Mouse (Mus musculus): ENCODE data around the gene Mybph. TPM values are rescaled to one million over a fixed set of nuclear protein-coding genes. Genes with fewer than 3 reads are reported as not detected.

The Mybph gene
- polyA plus RNA-seq, 1 experiment from 2014 or later: 3.5 TPM

GRCm38 (mm10) chr1:134162510-134163225 is 30.6 kb upstream of the Mybph start:
- no peaks in the 10 kb centered on the region for H3K4me1 ChIP-seq (replicated peaks)
- no peaks in the 10 kb centered on the region for H3K9me3 ChIP-seq (replicated peaks)
- no peaks in the 10 kb centered on the region for H3K36me3 ChIP-seq (replicated peaks)
- H3K27ac ChIP-seq (replicated peaks): no peak overlapping the region
- ATAC-seq (ENCODE audit: insufficient read depth): no peak
- H3K27me3 ChIP-seq: no peaks in the 10 kb centered on the region
- H3K4me2 ChIP-seq: no peak overlapping the region
- no peak overlapping the region for H3K9ac ChIP-seq
- WGBS (ENCODE audit: insufficient replicate concordance): 58% methylated on average over 6 of the region's 6 CpGs
- H3K4me3 ChIP-seq (replicated peaks): no peak overlapping the region

DNA sequence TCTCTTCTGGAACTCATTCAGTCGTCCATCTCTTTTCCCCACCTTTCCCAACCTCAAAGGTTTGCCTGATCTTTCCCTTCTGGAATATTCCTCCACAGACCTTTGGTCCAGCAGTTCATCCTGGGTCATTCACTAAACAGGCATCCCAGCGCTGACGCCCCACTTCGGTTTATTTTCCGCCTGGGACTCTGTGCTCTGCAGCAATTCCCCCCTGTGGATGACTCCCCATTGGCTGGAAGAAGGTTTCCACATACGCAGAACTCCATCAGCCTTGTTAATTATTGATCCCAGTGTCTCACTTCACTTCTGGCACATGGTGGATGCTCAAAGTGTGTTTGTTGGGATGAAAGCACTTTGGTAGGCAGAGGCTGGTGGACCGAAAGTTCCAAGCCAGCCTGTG is 29.8 kb upstream of the Mybph start:
- no peak overlapping the region for H3K9ac ChIP-seq
- no peaks in the 10 kb centered on the region for H3K9me3 ChIP-seq (replicated peaks)
- no peak overlapping the region for H3K4me3 ChIP-seq (replicated peaks)
- no peaks in the 10 kb centered on the region for H3K36me3 ChIP-seq (replicated peaks)
- peak; percentile 74 for ATAC-seq (ENCODE audit: insufficient read depth)
- peaks cover 2% of the 10 kb centered on the region; the same call in 1 of the 2 replicates for H3K4me1 ChIP-seq (replicated peaks)
- H3K27me3 ChIP-seq: no peaks in the 10 kb centered on the region
- 71% methylated on average over 7 of the region's 7 CpGs for WGBS (ENCODE audit: insufficient replicate concordance)
- H3K4me2 ChIP-seq: no peak overlapping the region
- no peak overlapping the region for H3K27ac ChIP-seq (replicated peaks)

DNA sequence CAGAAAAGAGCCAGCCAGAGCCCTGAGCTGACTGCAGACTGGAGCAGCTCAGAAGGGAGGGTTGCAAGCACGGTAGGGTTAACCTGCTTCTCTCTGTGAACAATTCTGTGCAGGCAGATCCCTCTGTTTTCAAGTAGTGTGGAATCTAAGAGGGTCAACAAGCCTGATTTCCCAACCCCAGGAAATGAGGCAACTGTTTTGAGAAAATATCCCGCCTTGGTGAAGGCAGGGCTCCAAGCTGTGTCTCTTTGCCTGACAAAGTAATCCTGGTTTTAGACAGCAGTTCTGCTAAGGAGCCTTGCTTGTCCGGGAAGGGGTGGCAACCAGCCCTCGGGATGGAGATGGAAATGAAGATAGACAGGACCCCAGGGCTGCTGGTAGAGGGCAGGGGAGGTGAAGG is 28.8 kb upstream of the Mybph start:
- Histone ChIP-seq H3K36me3 (replicated peaks) (no peaks in the 10 kb centered on the region), H3K4me1 (replicated peaks) (peaks cover 5% of the 10 kb centered on the region; the same call in 1 of the 2 replicates), H3K27me3 (no peaks in the 10 kb centered on the region), H3K9ac (no peak overlapping the region), H3K9me3 (replicated peaks) (no peaks in the 10 kb centered on the region), H3K4me2 (no peak overlapping the region), H3K27ac (replicated peaks) (no peak overlapping the region; the same call in 1 of the 2 replicates), H3K4me3 (replicated peaks) (no peak overlapping the region)
- ATAC-seq (ENCODE audit: insufficient read depth): no peak
- 42% methylated on average over 4 of the region's 4 CpGs for WGBS (ENCODE audit: insufficient replicate concordance)

DNA sequence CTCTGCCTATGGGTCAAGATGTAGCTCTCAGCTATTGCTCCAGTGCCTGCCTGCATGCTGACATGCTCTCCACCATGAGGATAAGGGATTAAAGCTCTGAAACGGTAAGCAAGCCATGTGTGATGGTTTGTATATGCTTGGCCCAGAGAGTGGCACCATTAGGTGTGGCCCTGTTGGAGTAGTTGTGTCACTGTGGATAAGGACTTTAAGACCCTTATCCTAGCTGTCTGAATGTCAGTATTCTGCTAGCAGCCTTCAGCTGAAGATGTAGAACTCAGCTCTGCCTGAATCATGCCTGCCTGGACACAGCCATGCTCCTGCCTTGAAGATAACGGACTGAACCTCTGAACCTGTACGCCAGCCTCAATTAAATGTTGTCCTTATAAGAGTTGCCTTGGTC is 26.7 kb upstream of the Mybph start:
- no peak overlapping the region for H3K27ac ChIP-seq (replicated peaks)
- no peaks in the 10 kb centered on the region for H3K9me3 ChIP-seq (replicated peaks)
- ATAC-seq (ENCODE audit: insufficient read depth): no peak
- H3K4me2 ChIP-seq: no peak overlapping the region
- WGBS (ENCODE audit: insufficient replicate concordance): 64% methylated on average over 3 of the region's 3 CpGs
- no peak overlapping the region for H3K4me3 ChIP-seq (replicated peaks)
- no peak overlapping the region for H3K9ac ChIP-seq
- H3K36me3 ChIP-seq (replicated peaks): no peaks in the 10 kb centered on the region
- peaks cover 5% of the 10 kb centered on the region; the same call in 1 of the 2 replicates for H3K4me1 ChIP-seq (replicated peaks)
- no peaks in the 10 kb centered on the region for H3K27me3 ChIP-seq

DNA sequence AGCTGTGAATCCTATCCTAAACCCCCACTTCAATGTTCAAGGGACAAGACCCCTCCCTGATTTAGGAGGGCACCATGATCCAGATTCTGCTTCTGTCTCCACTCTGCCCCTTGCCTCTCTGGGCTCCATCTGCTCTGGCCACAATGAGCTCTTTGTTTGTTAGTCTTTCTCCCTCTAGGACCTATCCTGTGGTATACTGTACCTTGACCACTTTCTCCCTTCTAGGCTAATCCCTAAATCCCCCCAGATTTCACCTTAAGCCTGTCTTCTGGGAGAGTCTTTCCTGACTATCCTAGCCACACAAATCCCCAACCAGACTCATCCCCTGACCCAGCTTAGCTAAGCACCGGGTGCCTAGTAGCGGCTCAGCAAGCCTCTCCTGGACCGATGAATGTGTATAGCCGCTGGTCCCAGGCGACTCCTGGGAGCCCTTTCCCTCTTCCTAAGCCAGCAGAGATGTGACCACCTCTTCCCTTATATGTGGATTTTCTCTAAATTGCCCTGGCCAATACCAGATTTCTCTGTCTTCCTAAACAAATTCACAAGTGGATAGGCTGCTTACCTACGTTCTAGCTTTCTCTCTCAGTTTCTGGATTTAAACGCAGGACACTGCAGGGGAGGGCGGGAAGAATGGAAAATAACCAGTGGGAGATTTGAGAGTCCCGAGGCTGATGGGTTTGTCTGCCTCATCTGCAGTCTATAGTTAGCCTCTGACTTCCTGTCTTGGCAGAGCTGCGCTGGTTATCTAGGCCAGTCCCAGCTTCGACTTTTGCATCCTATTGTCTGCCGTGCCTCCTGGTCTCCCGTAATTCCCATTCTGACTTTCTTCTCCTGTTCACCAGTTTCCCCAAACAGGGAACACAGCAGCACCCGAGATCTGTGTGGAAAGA is 25.6 kb upstream of the Mybph start:
- Histone ChIP-seq H3K4me1 (replicated peaks) (peaks cover 5% of the 10 kb centered on the region; the same call in 1 of the 2 replicates), H3K27ac (replicated peaks) (no peak overlapping the region), H3K9ac (no peak overlapping the region), H3K36me3 (replicated peaks) (no peaks in the 10 kb centered on the region), H3K9me3 (replicated peaks) (no peaks in the 10 kb centered on the region), H3K4me2 (no peak overlapping the region), H3K27me3 (no peaks in the 10 kb centered on the region), H3K4me3 (replicated peaks) (no peak overlapping the region)
- ATAC-seq (ENCODE audit: insufficient read depth): no peak
- 41% methylated on average over 14 of the region's 14 CpGs for WGBS (ENCODE audit: insufficient replicate concordance)

DNA sequence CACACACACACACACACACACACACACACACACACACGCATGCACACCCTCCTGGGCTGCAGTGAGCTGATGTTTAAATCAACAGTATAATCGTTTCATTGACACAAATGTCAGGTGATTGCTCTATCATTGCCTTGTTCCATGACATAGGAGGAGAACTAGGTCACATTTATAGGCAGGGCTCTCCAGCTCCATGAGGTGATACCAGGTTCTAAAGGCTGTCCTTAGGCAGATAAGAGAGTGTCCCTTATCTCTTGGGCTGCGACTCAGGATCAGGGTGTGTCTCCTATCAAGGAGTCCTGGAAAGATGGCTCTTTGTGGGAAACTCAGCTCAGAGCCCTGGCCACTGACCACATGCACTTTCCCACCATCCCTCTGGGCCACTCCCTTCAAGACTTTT is 24.7 kb upstream of the Mybph start:
- Histone ChIP-seq H3K9ac (no peak overlapping the region), H3K27ac (replicated peaks) (no peak overlapping the region), H3K4me3 (replicated peaks) (no peak overlapping the region), H3K4me2 (no peak overlapping the region), H3K4me1 (replicated peaks) (peaks cover 5% of the 10 kb centered on the region; the same call in 1 of the 2 replicates), H3K36me3 (replicated peaks) (no peaks in the 10 kb centered on the region), H3K27me3 (no peaks in the 10 kb centered on the region), H3K9me3 (replicated peaks) (no peaks in the 10 kb centered on the region)
- WGBS (ENCODE audit: insufficient replicate concordance): 45% methylated on average over 3 of the region's 3 CpGs
- ATAC-seq (ENCODE audit: insufficient read depth): peak; percentile 18; the same call in 1 of the 2 replicates

GRCm38 (mm10) chr1:134168985-134169697 is 24.1 kb upstream of the Mybph start:
- no peak for ATAC-seq (ENCODE audit: insufficient read depth)
- no peaks in the 10 kb centered on the region for H3K9me3 ChIP-seq (replicated peaks)
- no peaks in the 10 kb centered on the region for H3K27me3 ChIP-seq
- whole genome bisulfite sequencing (ENCODE audit: insufficient replicate concordance): 70% methylated on average over 8 of the region's 8 CpGs
- H3K36me3 ChIP-seq (replicated peaks): no peaks in the 10 kb centered on the region
- H3K4me2 ChIP-seq: no peak overlapping the region
- H3K4me1 ChIP-seq (replicated peaks): peaks cover 5% of the 10 kb centered on the region; the same call in 1 of the 2 replicates
- no peak overlapping the region for H3K4me3 ChIP-seq (replicated peaks)
- H3K27ac ChIP-seq (replicated peaks): no peak overlapping the region
- no peak overlapping the region for H3K9ac ChIP-seq

DNA sequence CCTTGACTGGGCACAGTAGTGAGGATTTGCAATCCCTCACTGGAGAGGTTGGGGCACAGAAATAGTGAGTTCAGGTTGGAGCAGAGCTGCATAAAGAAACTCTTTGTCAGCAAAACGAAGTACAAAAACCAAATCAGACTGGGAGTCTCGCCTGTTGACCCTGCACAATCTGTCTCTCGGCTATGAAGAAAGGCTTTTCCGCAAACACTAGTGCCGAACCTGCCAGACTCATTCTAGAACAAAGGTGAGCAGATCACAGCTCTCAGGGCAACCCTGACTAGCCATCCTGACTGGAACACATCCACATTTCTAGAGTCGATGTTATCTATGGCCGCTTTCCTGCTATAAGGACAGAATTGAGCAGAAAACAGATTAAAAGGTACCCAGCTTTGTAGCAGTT is 20.2 kb upstream of the Mybph start:
- WGBS (ENCODE audit: insufficient replicate concordance): 64% methylated on average over 7 of the region's 7 CpGs
- H3K4me1 ChIP-seq (replicated peaks): peaks cover 5% of the 10 kb centered on the region; the same call in 1 of the 2 replicates
- no peak overlapping the region for H3K4me2 ChIP-seq
- ATAC-seq (ENCODE audit: insufficient read depth): no peak
- H3K27me3 ChIP-seq: no peaks in the 10 kb centered on the region
- no peaks in the 10 kb centered on the region for H3K9me3 ChIP-seq (replicated peaks)
- H3K9ac ChIP-seq: no peak overlapping the region
- no peak overlapping the region for H3K4me3 ChIP-seq (replicated peaks)
- no peak overlapping the region for H3K27ac ChIP-seq (replicated peaks)
- no peaks in the 10 kb centered on the region for H3K36me3 ChIP-seq (replicated peaks)

DNA sequence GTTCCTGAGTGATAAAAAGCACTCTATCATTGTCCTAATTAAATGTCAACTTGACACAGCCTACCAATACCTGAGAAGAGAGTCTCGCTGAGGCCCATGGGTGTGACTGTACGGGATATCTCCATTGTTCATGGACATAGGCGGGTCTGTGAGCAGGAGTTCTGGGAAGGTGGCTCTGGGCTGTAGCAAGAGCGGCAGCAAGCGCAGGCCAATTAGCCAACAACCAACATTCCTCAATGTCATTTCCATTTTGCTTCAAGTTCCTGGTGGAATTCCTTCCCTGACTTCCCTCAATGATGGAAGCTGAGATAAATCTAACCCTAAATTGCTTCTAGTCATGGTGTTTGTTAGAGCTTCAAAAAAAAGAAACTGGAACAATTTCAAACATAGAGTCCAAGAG is 15.3 kb upstream of the Mybph start:
- H3K27me3 ChIP-seq: no peaks in the 10 kb centered on the region
- no peaks in the 10 kb centered on the region for H3K9me3 ChIP-seq (replicated peaks)
- no peaks in the 10 kb centered on the region for H3K4me1 ChIP-seq (replicated peaks)
- H3K9ac ChIP-seq: no peak overlapping the region
- no peak overlapping the region for H3K4me2 ChIP-seq
- 70% methylated on average over 5 of the region's 5 CpGs for WGBS (ENCODE audit: insufficient replicate concordance)
- H3K4me3 ChIP-seq (replicated peaks): no peak overlapping the region
- no peak overlapping the region for H3K27ac ChIP-seq (replicated peaks)
- no peaks in the 10 kb centered on the region for H3K36me3 ChIP-seq (replicated peaks)
- no peak for ATAC-seq (ENCODE audit: insufficient read depth)

DNA sequence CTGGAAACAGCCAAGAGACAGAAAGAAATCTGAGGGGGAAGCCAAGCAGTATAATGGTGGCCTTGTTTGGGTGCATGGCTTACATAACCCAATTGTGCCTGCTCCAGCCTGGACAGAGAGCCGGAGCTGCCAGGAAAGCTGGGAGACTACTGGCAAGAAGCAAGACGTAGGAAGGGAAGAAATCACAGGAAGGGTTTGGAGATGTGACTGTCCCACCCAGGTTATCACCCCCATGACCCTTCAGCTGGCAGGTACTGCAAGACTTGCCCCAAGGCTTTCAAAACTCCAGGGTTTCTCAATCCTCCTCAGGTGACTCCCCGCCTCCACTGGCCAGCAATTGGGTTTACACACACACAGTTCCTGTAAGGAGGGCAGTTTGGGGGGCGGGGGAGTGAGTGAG is 11.2 kb upstream of the Mybph start, which contains the start of gene Chil1:
Gene Chil1 (plus strand): TSS at position 152 of the 400 bp plus-strand sequence.
- no peaks in the 10 kb centered on the region for H3K9me3 ChIP-seq (replicated peaks)
- no peaks in the 10 kb centered on the region for H3K36me3 ChIP-seq (replicated peaks)
- WGBS (ENCODE audit: insufficient replicate concordance): 56% methylated on average over 4 of the region's 4 CpGs
- no peaks in the 10 kb centered on the region for H3K27me3 ChIP-seq
- no peak for ATAC-seq (ENCODE audit: insufficient read depth)
- no peak within 1 kb of the TSS; the same call in 1 of the 2 replicates for H3K4me3 ChIP-seq (replicated peaks)
- H3K4me1 ChIP-seq (replicated peaks): no peaks in the 10 kb centered on the region
- H3K4me2 ChIP-seq: no peak within 1 kb of the TSS
- H3K27ac ChIP-seq (replicated peaks): no peak within 1 kb of the TSS
- no peak within 1 kb of the TSS for H3K9ac ChIP-seq

- no peaks in the 10 kb centered on the region for H3K9me3 ChIP-seq (replicated peaks)
- H3K27me3 ChIP-seq: peaks cover 10% of the 10 kb centered on the region
- WGBS (ENCODE audit: insufficient replicate concordance): 44% methylated on average over 4 of the region's 4 CpGs
- no peak for ATAC-seq (ENCODE audit: insufficient read depth)
- no peak overlapping the region for H3K4me2 ChIP-seq
- no peak overlapping the region for H3K9ac ChIP-seq
- no peaks in the 10 kb centered on the region for H3K4me1 ChIP-seq (replicated peaks)
- H3K36me3 ChIP-seq (replicated peaks): no peaks in the 10 kb centered on the region
- H3K4me3 ChIP-seq (replicated peaks): peak overlapping the region; percentile 10; the same call in 1 of the 2 replicates
- H3K27ac ChIP-seq (replicated peaks): no peak overlapping the region
Measured at GRCm38 (mm10) chr1:134184089-134184488, 9.2 kb upstream of the Mybph start.
